Mouse (Mus musculus): Measurements from ENCODE around the gene Sel1l.
"Not testable (repeated sequence)": the region's sequence is repeated elsewhere in the genome, so short reads cannot be mapped to it uniquely, and the experiment has no call there.

Gene Sel1l

GRCm38 (mm10) chr12:91815990-91816389, 33.0 kb downstream of the Sel1l start:
- DNase-seq = peak; percentile 60

DNA sequence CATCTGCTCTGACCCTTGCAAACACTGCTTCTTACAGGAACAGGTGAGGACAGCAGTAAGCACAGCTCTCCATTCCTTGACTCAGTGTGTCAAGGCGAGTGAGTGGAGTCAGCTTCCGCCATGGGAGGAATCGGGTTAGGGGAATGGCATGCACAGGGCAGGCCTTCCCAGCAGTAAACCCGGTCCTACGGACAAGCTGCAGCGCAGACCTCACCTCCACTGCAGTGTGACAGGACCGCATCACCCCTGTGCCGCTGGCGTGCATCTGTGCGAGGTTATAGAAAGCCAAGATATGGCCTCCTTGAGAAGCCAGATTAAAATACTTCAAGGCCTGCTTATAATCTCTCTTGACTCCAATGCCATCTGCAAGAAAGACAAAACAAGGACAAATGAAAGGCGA, 33.4 kb downstream of the Sel1l start:
- DNase-seq = no peak

DNA sequence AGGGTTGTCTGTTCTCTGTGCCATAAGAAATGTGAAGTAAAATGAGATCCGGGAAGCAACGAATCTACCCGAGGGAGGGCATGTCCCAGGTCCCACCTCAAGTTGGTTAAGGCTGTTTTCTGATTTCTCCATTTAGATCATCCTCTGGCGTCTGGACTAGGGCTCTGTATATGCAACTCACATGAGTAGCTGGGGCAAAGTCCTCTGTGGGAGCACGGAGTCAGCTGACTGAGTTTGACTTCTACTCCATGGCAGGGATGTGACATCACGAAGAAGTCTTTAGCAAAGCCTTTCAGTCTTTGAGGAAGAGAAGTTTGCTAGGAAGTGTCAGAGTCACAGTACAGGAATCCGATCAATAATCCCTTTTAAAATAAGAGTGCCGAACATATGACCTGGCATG, 40.0 kb downstream of the Sel1l start:
- DNase-seq = no peak

DNA sequence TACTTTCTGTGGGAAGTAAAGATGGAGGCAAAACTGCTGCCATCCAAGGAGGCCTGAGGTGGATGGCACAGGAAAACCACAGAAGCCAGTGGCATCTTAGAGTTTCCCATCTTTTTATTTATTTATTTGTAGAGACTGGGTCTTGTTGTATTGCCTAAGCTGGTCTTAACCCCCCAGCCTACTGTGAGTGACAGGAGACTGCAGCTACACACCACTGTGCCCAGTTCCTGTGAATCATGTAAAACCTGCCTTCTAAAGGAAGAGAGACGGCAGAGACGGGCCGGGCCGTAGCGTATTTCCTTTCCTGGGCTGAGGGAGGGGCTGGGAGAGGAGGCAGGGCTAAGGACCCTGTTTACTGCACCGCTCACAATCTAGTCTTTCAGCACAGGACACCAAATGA, 41.2 kb downstream of the Sel1l start:
- DNase-seq = no peak

GRCm38 (mm10) chr12:91807095-91807494, 41.9 kb downstream of the Sel1l start:
- no peak for DNase-seq

DNA sequence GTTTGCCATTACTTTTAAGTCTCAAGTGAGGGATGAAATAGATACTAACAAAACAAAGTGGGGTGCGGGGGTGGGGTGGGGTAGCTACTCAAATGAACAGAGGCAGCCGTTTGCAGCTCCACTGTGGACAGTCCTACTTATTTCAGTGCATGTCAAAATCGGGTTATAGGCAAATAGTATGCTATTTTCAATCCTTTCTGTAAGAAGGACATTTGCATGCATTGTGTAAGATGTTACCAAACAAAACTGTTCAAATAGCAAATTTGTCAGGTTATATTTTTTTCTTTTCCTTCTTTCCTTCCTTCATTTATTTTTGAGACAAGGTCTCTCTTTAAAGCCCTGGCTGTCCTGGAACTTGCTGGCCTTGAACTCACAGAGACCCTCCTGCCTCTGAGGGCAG, 44.7 kb downstream of the Sel1l start:
- DNase-seq = no peak

- DNase-seq = no peak
Measured at GRCm38 (mm10) chr12:91803207-91803932, 45.6 kb downstream of the Sel1l start.

GRCm38 (mm10) chr12:91802586-91803206, 46.3 kb downstream of the Sel1l start:
- DNase-seq = no peak

DNA sequence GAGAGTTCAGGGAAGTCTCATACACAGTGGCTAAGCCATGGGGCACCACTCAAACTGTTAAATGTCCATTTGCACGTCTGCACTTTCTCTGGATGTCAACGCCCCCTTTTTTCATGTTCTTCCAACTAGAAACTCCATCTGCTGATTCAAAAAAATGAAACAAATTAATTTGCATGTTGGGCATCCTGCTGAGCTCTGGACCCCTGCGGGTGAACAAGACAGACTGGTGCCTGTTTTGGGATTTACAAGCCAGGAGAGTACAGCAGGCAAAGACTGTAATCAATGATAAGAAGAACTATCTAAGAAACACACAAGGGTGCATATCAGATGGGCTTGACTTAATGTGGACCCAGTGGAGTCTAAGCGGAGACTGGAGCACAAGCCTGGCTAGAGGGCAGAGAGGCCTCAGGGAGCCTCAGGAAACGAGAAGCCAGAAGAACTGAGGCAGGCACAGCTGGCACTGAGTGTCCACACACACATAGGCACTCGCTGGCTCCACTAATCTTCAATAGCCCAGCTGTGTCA, 48.0 kb downstream of the Sel1l start:
- no peak for DNase-seq

GRCm38 (mm10) chr12:91799821-91800335, 49.1 kb downstream of the Sel1l start:
- DNase-seq = no peak

DNA sequence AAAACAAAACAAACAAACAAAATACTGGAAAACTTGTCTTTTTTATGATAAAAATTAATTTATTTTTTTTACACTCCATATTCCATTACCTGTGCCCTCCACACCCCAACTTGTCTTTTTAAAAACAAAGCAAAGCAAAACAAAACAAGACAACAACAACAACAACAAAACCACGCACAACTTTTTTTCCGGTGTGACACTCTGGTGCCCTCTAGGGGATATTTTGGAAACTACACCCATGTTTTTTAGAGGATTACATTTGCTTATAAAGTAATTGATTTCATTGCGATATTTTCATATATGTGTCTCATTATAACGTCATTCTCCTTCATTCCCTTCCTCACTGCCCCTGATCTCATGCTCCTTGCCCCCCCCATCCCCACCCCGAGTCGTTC, 49.6 kb downstream of the Sel1l start:
- DNase-seq = no peak

DNA sequence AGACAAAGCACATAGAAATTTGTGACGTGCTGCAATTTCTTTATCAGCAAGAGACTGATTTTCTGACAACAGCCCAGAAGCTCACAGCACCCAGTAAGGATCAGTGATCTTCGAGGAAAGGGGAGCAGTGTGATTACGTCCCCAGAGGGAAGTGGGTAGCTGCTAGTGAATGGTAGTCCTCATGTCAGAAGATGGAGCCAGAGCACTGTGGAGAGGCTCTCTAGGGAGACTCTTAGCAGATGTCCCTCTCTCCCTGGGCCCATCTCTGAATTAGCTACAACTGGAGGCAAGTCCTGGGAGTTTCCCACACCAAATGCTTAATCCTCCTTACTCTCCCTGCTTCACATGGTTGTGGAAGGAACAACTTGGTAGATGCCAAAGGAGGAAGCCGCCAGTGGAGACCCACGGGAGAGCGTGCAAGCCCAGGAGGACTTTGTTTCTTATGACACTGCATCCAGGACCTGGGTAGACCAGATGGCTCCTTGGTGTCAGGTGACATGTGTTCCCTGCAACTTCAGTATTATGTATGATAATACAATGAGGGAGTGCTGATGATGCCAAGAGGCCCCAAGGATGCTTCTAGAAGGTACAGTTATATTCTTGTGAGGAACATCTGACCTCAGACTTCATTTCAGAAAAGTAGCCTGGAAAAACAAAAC, 50.1 kb downstream of the Sel1l start:
- DNase-seq = no peak

GRCm38 (mm10) chr12:91796774-91797173, 52.2 kb downstream of the Sel1l start:
- DNase-seq = no peak

- DNase-seq = peak; percentile 39
Measured at GRCm38 (mm10) chr12:91793266-91793665, 55.7 kb downstream of the Sel1l start.

DNA sequence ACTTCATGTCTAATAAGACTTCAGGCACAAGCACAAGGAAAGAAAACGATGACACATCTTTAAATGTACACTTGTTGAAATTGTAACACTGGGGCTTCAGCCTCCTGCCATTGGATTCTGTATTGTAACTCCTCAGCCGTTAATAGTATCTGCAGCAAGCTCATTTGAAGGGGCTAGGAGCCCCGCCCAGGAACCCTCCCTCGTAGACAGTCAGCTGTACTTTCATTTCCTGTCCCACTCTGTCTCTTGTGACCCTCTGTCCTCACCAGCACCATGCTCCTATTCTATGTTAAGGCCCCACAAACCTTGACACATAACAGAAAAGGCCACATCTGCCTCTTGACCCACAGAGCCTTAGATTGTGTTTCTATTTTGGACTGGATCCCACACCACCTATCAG, 57.1 kb downstream of the Sel1l start:
- no peak for DNase-seq

- peak; percentile 66 for DNase-seq
Measured at GRCm38 (mm10) chr12:91789801-91790200, 59.2 kb downstream of the Sel1l start.

DNA sequence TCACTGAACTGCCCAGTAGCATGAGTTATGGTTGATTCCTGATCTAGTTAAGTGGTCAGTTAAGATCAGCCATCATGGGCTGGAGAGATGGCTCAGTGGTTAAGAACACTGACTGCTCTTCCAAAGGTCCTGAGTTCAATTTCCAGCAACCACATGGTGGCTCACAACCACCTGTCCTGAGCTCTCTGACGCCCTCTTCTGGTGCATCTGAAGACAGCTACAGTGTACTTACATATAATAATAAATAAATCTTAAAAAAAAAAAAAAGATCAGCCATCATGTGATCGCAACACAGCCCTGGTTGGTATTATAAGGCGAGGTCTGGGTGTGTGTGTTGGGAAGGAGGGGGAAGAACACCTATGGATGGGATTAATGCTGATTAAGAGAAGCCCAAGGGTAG, 60.5 kb downstream of the Sel1l start:
- DNase-seq = not testable (repeated sequence)

GRCm38 (mm10) chr12:91787959-91788437, 61.0 kb downstream of the Sel1l start, which contains the start of gene Ston2:
Gene Ston2, minus strand, starts transcription at chr12:91788387.
- no peak for DNase-seq

DNA sequence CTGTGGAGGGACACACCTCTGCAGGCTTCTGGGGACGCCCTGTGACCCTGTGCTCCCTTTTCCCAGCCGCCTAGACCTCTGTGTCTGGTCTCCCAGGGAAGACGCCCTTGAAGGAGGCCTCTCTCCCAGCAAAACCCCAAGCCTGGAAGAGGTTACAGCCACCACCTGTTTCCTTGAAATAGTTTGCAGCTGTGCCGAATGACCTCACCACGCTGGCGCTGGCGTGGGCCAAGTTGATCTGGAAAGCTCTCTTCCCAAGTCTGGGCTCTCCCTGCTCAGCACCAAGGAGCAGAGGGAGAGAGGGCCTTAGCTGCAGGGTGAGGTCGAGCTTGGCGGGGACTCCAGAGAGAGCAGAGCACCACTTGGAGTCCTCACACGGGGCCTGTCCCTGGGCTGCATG, 62.6 kb downstream of the Sel1l start:
- no peak for DNase-seq

- DNase-seq = no peak
Measured at GRCm38 (mm10) chr12:91781432-91781831, 67.5 kb downstream of the Sel1l start.

DNA sequence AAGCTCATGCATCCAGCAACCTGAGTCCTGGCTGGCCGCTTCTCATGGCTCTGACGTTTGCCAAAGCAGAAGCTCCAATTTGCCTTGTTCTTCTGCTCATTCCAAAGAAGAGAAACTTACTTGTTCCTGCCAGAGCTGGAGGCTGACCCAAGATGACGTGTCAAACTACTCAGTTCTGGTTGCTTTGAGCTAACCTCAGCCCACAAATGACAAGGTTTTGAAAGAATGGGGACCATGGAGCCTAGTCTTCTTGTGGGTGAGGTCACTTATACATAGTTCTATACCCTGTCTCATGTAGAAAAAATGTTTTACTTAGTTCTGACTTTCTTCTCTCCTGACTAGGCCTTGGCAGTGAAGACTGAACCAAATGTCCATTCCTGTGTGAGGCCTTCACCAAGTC, 68.4 kb downstream of the Sel1l start:
- DNase-seq = no peak

DNA sequence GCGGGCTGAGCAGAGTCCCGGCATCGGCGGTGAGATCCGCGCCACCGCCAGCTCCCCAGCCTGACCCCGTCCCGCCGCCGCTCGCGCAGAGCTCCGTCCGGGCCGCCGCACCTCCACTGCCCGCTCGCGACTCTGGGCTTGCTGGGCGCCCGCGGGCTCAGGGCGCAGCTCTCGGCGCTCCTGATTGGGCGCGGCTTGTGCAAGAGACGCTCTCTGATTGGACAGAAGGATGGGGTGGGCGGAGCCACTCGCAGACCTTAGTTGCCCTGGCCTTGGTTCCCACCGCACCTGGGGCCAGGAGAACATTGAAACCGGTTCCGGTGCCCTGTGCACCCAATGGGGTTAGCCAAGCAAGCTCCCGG, 70.0 kb downstream of the Sel1l start:
- peak; percentile 92 for DNase-seq

- peak; percentile 58 for DNase-seq
Measured at GRCm38 (mm10) chr12:91778211-91779003, 70.5 kb downstream of the Sel1l start.

All from liver (tissue).